Comparison of ENCODE assay signal across 25 mouse cellular contexts in the genomic region with DNA sequence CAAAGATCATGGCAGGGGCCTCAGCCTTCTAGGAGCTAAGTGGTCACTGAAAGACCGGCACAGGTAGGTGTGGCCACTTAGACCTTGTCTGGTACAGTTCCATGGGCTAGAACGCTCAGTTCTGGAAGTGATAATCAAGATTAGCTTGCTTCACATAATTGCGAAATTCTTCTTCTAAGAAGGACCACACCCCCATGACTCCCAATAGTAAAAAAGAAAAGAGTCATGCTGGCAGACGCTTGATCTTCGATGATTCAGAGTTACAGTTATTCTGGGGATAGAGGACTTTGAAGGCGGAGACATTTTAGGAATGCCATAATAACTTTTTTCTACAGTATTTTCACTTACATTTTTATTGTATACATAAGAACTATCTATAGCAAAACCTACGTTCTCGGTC.
DNase-seq lines count a peak whose midpoint lies in the region; ATAC-seq and TF ChIP-seq lines count a peak whose summit lies in the region.
"Had no signal": no experiment of that assay in that cellular context is flagged by ENCODE, and none has a peak within 500 bp of the region (broad histone marks: within the 10 kb centered on the region; RNA-seq: fewer than 3 reads in every experiment).

No protein-coding gene starts in this region.

- peaks cover 4% of the 10 kb centered on the region; the same call in 1 of the 2 replicates for H3K27me3 ChIP-seq in midbrain, postnatal 0 days (ENCODE audit: insufficient read depth, low read length)
- H3K27me3 ChIP-seq: neural tube, embryonic 12.5 days; stomach, embryonic 15.5 days had no signal

- H3K36me3 ChIP-seq in midbrain, postnatal 0 days (ENCODE audit: insufficient read depth, low read length), result no peaks in the 10 kb centered on the region
- H3K36me3 ChIP-seq: forebrain, embryonic 10.5 days; heart, embryonic 13.5 days; hindbrain, embryonic 10.5 days; neural tube, embryonic 12.5 days; stomach, embryonic 15.5 days had no signal

- 89% methylated on average over 8 of the region's 8 CpGs for WGBS in midbrain, postnatal 0 days

- no peak overlapping the region for H3K4me2 ChIP-seq in midbrain, postnatal 0 days (ENCODE audit: low read depth, low read length, poor library complexity, severe bottlenecking)
- H3K4me2 ChIP-seq: heart, embryonic 13.5 days; midbrain, embryonic 11.5 days; neural tube, embryonic 12.5 days; stomach, embryonic 15.5 days had no signal

- TF ChIP-seq CTCF in midbrain, postnatal 0 days (IDR thresholded peaks at IDR 0.05), result no peak

- H3K9ac ChIP-seq in midbrain, postnatal 0 days (replicated peaks; ENCODE audit: low read length, poor library complexity, severe bottlenecking), result no peak overlapping the region
- H3K9ac ChIP-seq: heart, embryonic 13.5 days; liver, embryonic 14.5 days; neural tube, embryonic 12.5 days; stomach, embryonic 15.5 days had no signal

- H3K9me3 ChIP-seq in midbrain, postnatal 0 days (ENCODE audit: low read length), result no peaks in the 10 kb centered on the region
- H3K9me3 ChIP-seq: forebrain, embryonic 10.5 days; heart, embryonic 13.5 days; hindbrain, embryonic 10.5 days; neural tube, embryonic 12.5 days; stomach, embryonic 15.5 days had no signal

- H3K27ac ChIP-seq in midbrain, postnatal 0 days (ENCODE audit: low read depth, low read length), result no peak overlapping the region
- H3K27ac ChIP-seq: forebrain, embryonic 10.5 days; heart, embryonic 13.5 days; hindbrain, embryonic 10.5 days; hindbrain, postnatal 0 days; layer of hippocampus, adult 2 months; liver, embryonic 14.5 days; neural tube, embryonic 12.5 days; stomach, embryonic 15.5 days had no signal

- peaks cover 13% of the 10 kb centered on the region; the same call in 1 of the 2 replicates for H3K4me1 ChIP-seq in midbrain, postnatal 0 days (ENCODE audit: insufficient read depth, low read length)

- H3K4me3 ChIP-seq in midbrain, postnatal 0 days (ENCODE audit: low read depth, low read length), result no peak overlapping the region
- H3K4me3 ChIP-seq: forebrain, embryonic 10.5 days; heart, embryonic 13.5 days; hindbrain, embryonic 10.5 days; layer of hippocampus, adult 2 months; neural tube, embryonic 12.5 days; stomach, embryonic 15.5 days had no signal

- intact Hi-C loops in heart, postnatal 10 days (cut with DNase I), result no loop called here

- ATAC-seq in megakaryocyte progenitor cell, adult 5-6 weeks (replicated peaks; ENCODE audit: poor library complexity), result 0 out of 2 replicates have a peak, but pooled peaks have one; percentile 8
- ATAC-seq in midbrain, postnatal 0 days (ENCODE audit: low FRiP score), result no peak
- ATAC-seq: hindbrain, postnatal 0 days had no signal

- peak; percentile 95 for DNase-seq in heart, adult 11 months
- DNase-seq in heart, postnatal 10 days, result no peak
- DNase-seq in lung, postnatal 25 days (ENCODE audit: low spot score), result peak; percentile 31
- no peak for DNase-seq in lung, postnatal 10 days
- peak; percentile 70 for DNase-seq in brain, adult 2 months (ENCODE audit: low read depth, low spot score)
- no peak for DNase-seq in midbrain, postnatal 0 days (ENCODE audit: low spot score)
- no peak for DNase-seq in natural killer cell, adult 2 months (ENCODE audit: low spot score in 2 of 2)
- DNase-seq: adrenal gland, postnatal 25 days; cerebellum, adult 18-20 months; cerebellum, postnatal 25 days; embryo, embryonic 11 days; gastrocnemius, postnatal 14 days; kidney, adult 2 months; kidney, postnatal 10 days; layer of hippocampus, postnatal 36 days had no signal

Comparison
In these comparisons a context has a peak if more than half of its experiments do, and no peak if none do; other contexts are left out.
1. DNase-seq: peak in heart, adult 11 months (single experiment), lung, postnatal 25 days (single experiment) and brain, adult 2 months (single experiment); none in heart, postnatal 10 days (0 of 2), lung, postnatal 10 days (single experiment), midbrain, postnatal 0 days (single experiment) and natural killer cell, adult 2 months (0 of 2).